Mouse (Mus musculus) WW6 (cell line): ENCODE data around the gene Cpsf4.
"Not testable (repeated sequence)": the region's sequence is repeated elsewhere in the genome, so short reads cannot be mapped to it uniquely, and the experiment has no call there.

Experiments used
- DNase-seq: peaks from one replicate; pipeline ENCODE4 v3.0.0-alpha.2; 2013; ENCODE audit warnings: low read depth, low spot score

Cpsf4 gene

DNA sequence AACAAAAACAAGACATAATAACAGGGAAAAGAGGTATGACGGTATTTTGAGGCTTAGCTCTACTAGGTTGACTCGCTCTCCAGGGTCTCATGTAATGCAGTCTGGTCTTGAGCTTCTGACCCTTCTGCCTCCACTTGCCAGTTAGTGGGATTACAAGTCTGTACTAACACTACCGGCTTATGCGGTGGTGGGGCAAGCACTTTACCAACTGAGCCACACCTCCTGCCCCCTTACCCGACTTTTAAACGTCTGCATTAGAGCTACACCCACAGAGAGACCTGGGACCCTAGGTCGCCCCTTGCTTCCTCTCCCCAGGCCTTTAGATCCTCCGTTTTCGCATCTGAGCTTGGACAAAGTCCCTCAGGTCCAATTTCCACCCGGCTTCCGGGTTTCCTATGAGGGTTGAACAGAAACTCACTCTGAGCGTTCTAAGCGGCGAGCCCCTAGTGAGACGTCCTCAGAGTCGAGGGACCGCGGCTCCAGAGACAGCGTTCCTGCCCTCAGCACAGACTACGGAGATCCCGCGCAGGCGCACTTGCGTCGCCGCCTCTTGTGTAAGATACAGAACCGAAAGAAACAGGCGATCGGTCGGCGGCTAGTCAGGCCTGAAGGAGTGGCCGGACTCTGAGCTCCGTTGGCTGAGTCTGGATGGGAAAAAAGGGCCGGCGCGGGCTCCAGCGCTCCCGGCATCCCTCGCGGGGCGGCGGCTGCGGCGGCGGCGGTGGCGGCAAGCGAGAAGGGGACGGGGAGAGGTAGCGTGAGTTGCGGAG lies at the start of gene Cpsf4, which contains the start of gene Ptcd1:
Cpsf4 (plus strand) TSS at position 678 of the 770 bp plus-strand sequence.
Ptcd1 (minus strand) TSS at position 573 of the 770 bp plus-strand sequence.
- DNase-seq: peak; percentile 97

DNA sequence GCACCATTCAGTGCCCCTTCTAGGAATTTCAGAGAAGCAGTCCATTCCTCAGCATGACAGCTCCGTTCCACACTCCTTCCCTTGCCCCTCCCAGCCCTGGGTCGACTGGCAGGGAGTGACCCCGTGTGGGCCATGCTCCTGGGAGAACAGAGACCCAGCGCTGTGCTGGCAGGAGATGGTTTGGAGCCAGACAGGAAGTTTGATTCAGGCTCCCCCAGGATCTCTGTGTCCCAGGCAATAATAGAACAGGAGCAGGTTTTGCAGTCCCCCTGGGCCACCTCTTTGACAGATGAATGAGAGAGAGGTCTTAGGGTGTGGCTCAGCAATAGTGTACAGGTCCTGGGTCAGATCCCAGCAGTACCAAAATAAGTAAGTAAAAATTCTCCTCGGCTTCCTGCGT lies 49.0 kb upstream of the Cpsf4 start:
- DNase-seq: no peak

DNA sequence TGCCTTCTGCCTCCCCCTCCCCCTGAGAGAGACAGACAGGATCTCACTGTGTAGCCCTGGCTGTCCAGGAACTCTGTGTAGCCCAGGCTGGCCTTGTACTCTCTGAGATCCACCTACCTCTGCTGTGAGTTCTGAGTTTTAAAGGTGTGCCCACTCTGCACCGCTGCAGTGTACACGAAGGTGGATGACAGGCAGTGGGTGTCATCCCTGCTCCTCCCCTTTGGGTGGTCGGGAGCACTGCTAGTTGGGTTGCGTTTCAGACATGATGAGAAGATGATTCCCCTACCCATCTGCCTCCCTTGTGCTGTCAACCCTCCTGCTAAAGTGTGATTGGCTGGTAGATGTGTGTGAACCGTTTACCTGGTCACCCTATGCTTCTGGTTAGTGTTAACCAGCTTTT lies 48.6 kb upstream of the Cpsf4 start:
- DNase-seq: no peak

DNA sequence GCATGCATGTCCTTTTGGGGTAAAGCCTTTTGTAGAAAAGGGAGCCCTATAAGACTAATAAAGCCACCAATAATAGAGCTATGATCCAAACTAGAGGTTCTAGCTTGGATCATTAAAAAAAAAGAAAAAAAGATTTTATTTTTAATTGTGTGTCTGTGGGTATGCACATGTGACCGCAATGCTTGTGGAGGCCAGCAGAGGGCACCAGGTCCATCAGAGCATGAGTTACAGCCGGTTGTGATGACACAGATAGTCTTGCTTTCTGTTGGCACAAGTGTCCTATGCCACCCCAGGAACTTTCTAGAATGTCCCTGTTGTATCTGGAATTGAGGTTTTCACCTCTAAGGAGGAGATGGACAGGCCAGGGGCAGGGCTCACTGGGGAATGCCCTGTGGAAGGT lies 47.6 kb upstream of the Cpsf4 start:
- no peak for DNase-seq

DNA sequence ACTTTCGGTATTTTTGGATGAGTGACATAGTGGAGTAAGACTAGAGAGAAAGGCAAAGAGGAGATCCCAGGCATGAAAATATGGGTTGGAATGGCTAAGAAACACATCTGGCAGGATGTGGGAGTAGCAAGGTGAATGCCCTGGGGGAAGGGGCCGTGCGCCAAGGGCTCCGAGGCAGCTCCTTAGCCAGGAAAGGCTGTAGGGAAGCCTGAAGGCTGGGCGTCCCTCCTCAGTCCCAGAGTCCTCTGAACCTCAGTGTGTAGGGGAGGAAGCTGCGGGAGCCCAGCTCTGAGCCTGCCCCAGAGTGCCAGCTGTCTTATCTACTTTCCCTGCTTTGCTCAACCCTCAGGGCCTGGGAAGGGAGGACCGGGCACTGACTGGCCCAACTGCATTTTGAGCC lies 46.1 kb upstream of the Cpsf4 start:
- no peak for DNase-seq

DNA sequence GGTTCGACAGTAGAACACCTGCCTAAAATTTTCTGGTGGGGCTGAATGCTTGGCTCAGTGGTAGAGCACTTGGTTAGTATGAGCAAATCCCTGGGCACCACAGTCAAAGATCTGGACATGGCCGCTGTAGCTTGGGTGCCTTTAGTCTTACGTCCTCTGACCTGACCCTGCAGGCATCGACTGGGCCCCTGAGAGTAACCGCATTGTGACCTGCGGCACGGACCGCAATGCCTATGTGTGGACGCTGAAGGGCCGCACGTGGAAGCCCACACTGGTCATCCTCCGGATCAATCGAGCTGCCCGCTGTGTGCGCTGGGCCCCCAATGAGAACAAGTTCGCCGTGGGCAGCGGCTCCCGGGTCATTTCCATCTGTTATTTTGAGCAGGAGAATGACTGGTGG lies 43.6 kb upstream of the Cpsf4 start:
- DNase-seq: no peak

DNA sequence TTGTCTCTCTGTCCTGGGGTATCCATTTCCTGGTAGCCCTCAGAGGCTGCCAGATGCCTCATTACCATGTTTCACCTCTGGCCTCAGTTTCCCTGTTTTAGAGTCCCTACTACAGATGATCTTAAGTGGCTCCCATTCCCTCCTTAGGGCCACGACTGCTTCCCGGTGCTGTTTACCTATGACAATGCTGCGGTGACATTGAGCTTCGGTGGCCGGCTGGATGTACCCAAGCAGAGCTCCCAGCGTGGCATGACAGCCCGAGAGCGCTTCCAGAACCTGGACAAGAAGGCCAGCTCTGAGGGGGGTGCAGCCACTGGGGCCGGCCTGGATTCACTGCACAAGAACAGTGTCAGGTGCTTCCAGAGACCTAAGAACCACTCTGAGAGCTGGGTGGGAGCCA lies 40.4 kb upstream of the Cpsf4 start:
- no peak for DNase-seq

DNA sequence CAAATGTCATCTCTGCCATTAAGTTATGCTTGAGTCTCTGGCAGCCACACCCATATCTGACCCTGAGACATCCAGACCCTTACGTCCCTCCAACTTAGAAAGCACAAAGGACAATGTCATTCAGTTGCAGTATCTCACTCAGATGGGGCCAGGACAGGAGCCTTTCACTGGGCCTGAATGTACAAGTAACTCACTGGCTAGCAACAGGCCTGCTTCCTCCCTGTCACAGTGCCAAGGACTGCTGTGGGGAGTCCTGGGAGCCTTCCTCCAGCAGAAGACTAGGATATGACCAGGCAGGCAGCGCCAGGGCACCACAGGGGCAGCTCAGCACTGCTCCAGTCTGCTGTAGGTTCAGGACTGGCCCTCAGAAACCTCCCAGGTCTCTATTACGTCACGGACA lies 37.9 kb upstream of the Cpsf4 start:
- no peak for DNase-seq

DNA sequence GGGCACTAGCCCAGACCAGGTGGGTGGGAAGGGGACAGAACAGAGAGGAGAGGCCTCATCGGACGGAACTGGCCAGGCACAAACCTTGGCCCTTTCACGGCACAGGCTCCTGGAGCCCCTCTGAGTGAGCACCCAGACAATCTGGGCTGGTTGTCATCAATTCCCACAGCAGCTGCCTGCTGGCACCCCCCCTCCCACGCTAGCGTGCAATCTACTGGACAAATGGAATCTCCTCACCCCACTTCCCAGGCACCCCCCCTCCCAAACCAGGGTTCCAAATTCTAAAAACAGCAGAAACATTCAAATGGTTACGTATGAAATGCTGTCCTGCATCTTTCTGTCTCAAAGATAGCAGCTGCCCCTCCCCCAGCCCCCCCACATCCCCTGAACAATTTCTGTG lies 37.2 kb upstream of the Cpsf4 start:
- DNase-seq: not testable (repeated sequence)

DNA sequence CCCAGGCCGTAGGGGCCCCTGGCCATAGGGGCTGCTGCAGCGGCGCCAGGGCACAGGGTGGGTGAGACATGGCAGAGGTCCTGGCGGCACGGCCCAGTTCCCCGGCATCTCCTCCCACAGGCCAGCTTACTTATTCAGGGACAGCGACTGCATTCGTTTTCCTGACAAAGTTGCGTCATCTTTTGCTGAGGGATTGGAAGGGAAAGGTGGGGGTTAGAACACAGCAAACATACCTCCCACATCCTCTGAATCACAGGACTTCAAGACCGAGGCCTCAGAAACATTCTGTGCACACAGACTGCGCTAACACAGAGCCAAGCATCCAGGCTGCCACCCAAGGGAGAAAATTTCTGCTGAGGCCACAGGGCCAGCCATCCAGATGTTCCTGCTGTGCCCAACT lies 36.8 kb upstream of the Cpsf4 start:
- no peak for DNase-seq

DNA sequence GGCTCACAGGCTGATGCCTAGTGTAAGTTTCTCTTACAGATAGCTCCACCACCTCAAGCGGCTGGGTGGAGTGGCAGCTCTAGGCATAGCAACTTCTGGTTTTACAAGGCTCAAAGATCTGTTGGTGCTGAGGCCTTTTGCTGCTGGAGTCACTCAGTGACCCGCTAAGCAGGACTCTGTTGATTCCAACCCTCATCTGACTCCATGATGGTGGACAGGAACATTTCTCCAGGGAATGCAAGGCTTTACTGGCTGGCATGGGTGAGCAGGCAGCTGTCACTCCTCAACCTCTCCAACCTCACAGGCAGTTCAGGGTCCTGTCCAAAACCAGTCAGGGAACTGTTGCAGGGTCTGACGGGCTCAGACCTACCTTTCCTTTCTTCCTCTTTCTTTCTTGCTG lies 36.0 kb upstream of the Cpsf4 start:
- DNase-seq: no peak

DNA sequence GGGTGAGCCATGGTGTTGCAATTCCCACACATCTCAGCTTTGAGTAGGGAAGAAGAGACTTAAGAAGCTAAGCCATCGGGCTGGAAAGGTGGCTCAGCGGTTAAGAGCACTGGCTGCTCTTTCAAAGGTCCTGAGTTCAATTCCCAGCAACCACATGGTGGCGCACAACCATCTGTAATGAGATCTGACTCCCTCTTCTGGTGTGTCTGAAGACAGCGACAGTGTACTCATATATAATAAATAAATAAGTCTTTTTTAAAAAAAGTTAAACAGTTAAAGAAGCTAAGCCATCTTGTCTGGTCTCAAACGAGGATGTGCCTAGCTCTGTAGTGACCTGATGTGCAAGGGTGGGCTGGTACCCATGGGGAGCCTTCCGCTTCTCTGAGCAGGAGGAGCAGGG lies 33.7 kb upstream of the Cpsf4 start:
- DNase-seq: not testable (repeated sequence)

DNA sequence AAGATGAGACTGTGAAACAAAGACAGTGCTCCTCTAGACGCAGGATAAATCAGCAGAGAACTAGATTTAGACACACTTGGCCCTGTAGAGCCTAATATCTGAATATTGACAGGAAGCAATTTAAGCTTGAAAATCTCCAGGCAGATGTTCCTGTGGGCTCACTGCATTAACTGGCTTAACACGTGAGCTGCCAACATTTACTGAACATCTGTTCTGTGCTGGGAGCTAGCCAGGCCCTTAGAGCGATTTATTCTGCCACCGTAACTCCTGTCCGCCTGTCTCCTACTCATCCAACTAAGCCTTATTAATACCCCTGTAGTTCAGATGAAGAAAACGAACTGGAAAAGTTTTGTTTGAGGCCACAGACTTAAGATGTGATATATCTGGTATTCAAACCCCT lies 28.2 kb upstream of the Cpsf4 start:
- no peak for DNase-seq

DNA sequence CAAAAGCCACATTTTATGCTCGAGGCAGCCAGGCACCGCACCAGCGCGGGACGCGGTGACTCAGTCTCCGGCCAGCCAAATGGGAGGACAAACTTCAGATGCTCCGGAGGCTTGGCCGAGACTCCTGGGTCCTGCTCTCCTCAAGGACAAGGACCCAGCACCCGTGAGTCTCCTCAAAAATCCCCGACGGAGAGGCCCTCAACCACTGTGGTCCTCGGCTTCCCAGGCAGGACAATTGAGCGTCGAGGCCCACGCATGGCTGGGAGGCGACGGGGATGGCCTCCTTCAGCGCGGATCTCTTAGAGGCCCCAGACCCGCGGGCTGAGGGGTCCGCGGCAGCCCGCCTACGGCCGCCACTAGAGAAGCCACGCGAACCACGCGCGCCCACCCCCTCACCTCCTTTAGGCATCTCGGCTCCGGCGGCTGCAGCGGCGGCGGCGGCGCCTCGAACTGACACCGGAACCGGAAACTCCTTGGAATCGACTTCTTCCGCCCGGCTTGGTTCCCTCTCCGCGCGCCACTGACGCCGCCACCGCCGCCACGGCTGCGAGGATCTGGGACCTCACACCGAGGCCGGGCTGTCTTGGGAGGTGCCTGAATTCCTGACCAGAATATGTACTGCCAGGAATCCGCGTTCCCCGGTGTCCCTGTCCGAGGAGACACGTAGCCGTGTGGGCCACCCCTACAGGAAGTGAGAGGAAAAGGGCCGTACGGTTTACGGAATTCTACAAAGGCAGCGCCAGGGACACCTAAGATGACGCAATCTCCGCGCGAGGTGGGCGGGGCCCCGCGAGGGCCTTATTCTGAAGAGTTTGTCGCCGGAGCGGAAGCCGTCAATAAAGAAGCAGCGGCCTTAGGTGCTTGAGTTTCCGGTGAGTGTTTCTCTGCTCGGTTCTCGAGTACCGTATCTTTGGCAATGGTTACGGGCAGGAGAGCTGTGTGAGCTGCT lies 27.2 kb upstream of the Cpsf4 start, which contains the start of the genes Pdap1 and Bud31:
Pdap1 (minus strand) TSS at position 668 of the 949 bp plus-strand sequence.
Bud31 (plus strand) TSS at position 792 of the 949 bp plus-strand sequence.
- DNase-seq: peak; percentile 71

DNA sequence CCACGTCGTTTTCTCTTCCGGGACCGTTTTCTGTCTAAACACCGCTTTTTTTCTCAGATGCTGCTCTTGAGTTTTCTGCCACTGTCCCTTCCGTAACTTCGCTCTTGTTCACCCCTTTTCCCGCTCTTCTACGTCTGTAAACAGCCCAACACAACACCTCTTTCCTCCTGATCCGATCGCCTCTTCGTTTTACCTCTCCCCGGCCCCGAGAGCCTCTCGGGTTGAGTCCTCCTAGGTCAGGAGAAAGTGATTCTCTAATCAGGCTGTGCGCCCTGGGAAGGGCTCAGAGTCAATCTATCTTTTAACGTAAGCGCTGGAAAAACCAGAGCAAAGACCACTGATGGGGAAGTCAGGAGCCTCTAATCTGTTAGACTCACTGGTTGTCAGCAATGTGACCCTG lies 26.4 kb upstream of the Cpsf4 start:
- no peak for DNase-seq

DNA sequence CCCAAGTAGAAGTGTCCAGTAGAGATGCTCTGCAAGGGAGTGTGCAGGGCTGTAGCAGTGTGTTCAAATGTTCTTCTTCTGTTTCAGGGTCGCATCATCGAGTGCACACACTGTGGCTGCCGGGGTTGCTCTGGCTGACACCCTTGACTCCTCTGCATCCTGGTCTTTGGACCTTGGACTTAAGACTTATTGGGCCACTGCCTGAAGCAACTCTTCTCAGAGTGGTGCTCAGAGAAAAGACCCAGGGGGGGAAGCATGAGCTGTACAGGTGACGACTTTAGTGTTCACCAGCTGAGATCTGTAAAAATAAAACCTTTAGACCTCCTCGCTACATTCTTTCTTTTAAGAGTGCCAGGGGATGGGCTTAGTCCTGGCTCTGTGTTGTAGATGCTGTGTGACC lies 19.3 kb upstream of the Cpsf4 start:
- DNase-seq: no peak

DNA sequence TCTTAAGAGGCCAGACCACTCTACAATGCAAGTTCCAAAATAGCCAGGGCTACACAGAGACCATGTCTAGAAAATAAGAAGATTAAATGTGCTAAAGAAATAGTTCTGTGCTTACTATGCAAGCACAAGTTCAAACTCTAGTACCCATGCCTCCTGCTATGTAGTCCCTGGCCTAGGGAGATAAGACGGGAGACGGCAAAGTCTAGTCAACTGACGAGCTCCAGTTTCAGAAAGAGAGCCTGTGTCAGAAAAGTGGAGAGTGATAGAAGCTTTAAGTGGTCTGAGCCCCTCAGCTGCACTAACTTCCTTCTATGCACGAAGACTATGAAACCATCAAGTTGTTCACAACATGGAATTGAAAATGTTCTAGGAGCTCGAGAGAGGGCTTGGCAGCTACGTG lies 17.7 kb upstream of the Cpsf4 start:
- DNase-seq: no peak

DNA sequence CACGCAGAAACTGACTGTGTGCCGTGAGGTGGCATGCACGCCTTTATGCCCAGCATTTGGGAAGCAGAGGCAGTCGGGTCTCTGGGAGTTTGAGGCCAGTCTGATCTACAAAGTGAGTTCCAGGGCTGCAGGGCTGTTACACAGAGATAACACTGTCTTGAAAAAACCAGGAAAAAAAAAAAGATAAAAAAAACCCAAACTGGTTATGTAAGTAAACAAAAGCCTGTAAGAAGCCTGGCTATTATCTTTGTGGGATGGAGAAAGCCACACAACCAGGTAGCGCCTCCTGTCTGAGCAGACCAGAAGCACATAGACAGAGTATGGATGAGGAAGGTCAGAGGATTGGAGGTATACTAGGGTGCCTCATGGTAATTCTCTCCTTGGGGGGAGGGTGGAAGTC lies 14.3 kb upstream of the Cpsf4 start:
- no peak for DNase-seq

DNA sequence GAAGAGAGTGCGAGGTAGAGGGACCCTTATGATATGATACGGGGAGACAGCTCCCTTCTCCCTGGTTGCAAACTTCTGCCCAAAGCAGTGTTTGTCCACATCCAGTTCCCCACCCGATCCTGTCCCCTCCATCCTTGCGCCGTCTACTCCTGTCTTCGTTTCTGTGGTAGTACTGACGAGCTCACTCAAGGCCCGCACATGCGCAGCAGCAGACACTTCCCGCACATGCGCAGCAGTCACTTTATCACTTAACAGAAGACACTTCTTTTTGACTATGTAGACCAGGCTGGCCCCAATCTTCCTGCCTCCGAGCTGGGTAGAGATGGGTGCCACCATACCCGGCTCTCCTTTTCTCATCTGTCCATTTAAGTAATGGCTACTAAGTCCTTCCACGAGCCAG lies 5.7 kb upstream of the Cpsf4 start:
- no peak for DNase-seq

DNA sequence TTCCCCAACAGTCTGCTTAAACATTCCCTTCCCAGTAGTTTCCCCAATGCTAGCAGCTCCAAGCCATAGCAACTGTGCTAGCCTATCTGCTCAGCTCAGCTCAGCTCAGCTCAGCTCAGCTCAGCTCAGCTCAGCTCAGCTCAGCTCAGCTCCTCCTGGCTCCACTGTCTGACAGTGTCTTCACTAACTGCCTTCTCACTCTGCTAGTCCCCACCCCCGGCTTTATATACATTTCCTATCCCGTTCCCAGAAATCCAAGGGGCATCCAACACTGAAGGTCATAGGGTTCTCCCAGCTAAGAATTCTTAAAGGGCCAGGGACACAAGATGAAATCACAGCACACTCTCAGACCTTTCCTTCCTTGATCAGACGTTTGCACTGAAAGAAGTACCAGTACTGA lies 2.3 kb upstream of the Cpsf4 start:
- DNase-seq: no peak

DNA sequence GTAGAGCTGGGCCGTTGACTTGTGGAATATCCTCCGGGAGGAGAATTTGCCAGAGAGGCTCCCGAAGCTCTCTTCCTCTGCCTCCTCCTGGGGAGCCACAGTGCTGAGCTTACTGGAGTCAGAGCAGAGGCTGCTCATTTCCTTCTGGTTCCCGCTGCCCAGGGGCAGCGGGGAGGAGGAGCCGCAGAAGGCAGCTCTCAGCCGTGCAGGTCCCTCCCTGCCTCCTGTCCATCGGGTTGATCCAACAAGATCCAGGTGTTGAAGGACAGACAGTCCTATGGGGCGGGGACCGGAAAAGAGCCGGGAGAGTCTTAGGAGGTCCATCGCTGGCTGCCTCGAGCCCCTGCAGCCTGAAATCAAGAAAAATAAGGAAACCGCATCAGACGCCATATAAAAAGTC lies 1.8 kb upstream of the Cpsf4 start:
- no peak for DNase-seq

DNA sequence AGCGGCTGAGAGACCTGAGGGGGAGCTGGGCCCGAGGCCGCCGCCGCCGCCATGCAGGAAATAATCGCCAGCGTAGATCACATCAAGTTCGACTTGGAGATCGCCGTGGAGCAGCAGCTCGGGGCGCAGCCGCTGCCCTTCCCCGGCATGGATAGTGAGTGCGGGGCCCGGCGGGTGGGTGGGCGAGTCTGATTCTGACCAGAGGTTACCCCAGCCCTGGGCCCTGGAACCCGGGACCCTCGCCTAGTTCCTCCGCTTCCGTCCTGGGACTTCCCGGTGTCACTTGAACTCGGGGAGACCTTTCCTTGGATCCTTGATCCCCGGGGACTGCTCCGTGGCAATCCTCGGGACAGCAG lies 271 bp downstream of the Cpsf4 start:
- DNase-seq: no peak
